Mouse (Mus musculus): Measurements from ENCODE around the gene Cd36.
"Not testable (repeated sequence)": the region's sequence is repeated elsewhere in the genome, so short reads cannot be mapped to it uniquely, and the experiment has no call there.

DNA sequence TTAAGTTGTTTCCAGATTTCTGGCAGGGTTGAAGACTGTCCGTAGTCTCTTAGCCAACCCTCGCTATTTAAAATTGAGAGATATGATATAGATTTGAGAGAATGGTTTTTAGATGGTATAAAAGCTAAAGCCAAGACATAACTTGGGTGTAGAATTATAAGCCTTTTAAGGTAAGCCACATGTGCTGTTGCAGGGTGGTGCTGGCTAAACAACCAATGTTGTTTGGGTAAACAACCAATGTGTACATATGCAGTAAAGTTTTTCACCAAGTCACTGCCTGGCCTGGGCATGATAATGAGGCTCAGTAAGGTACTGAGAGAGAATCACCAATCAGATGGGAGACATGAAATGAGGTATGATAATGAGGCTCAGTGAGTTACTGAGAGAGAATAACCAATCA lies 43.0 kb upstream of the Cd36 start:
- not testable (repeated sequence) for TF ChIP-seq POLR2A (IDR thresholded peaks at IDR 0.05; ENCODE audit: borderline replicate concordance, insufficient read depth, low read length); CTCF (IDR thresholded peaks at IDR 0.05; ENCODE audit: borderline replicate concordance, insufficient read depth, low read depth, low read length)
